Mouse (Mus musculus): ENCODE data around the gene Tab3.

- TF ChIP-seq CTCF (IDR thresholded peaks at IDR 0.05; ENCODE audit: borderline replicate concordance, insufficient read depth, low read depth, low read length), result no peak
- no peak for TF ChIP-seq POLR2A (IDR thresholded peaks at IDR 0.05; ENCODE audit: borderline replicate concordance, insufficient read depth, low read length)
Observed at GRCm38 (mm10) chrX:85683723-85684122, 109.9 kb downstream of the Tab3 start.
